Mouse (Mus musculus): ENCODE data around the gene Gm5458.
"Not testable (repeated sequence)": the region's sequence is repeated elsewhere in the genome, so short reads cannot be mapped to it uniquely, and the experiment has no call there.

The Gm5458 gene

GRCm38 (mm10) chr14:19602481-19602880, at the start of gene Gm5458:
Gm5458 (minus strand) TSS chr14:19602581.
- in situ Hi-C loops (cut with MboI; ENCODE audit: unreplicated experiment in 2 of 2), result not testable (repeated sequence)

GRCm38 (mm10) chr14:19646232-19646631, 43.9 kb upstream of the Gm5458 start:
- in situ Hi-C loops (cut with MboI; ENCODE audit: unreplicated experiment in 2 of 2), result no loop called here

- in situ Hi-C loops (cut with MboI; ENCODE audit: unreplicated experiment in 2 of 2), result not testable (repeated sequence)
Observed at GRCm38 (mm10) chr14:19584804-19585667, 17.3 kb downstream of the Gm5458 start, which contains the start of gene Gm2237. Gm2237 (minus strand) TSS chr14:19585135.

- in situ Hi-C loops (cut with MboI; ENCODE audit: unreplicated experiment in 2 of 2), result not testable (repeated sequence)
Observed at GRCm38 (mm10) chr14:19549863-19550262, 52.5 kb downstream of the Gm5458 start, which contains the start of gene Gm2244. Gm2244 (minus strand) TSS chr14:19549963.

Data from v-Abl transformed pro-B cells (cell line).